Mouse (Mus musculus) spleen, adult 12 weeks (tissue): ENCODE results near the gene Acmsd.

Experiments used
- DNase-seq: peaks from one replicate; pipeline ENCODE4 v3.0.0; 2022; ENCODE audit warnings: low spot score

Acmsd gene

DNA sequence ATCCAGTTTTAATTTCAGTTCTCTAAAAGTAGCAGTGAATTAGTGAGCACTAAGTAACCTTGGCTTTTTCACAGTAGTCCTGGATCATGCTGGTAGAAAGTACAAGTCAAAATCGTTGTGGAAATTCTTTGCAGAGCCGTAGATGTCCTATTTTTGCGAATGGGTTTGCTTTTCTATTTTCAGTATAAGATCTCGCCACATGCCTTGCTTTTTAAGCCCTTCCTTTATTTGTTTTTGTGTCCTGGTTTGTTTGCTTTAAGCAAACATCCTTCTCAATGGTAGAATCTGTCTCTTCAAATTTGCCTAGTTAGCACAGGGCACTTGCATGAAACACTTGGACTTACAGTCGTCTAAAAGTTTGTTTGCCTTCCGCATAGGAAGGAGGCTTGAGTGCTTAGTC, 47.0 kb downstream of the Acmsd start:
- no peak for DNase-seq

DNA sequence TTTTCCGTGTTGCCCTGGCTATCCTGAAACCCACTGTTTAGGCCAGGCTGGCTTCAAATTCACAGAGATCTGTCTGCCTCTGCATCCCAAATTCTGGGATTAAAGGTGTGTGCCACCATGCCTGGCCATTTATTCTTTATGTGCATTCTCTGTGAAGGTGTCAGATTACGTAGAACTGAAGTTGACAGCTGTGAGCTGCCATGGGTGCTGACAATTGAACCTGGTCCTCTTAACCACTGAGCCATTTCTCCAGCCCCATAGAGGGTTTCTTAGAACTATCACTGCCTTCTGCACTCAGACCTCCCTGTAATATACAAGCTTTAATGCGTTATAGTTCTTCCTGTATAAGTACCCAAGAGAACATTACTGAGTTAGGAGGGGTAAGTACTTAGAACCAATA, 49.4 kb downstream of the Acmsd start:
- DNase-seq = no peak

DNA sequence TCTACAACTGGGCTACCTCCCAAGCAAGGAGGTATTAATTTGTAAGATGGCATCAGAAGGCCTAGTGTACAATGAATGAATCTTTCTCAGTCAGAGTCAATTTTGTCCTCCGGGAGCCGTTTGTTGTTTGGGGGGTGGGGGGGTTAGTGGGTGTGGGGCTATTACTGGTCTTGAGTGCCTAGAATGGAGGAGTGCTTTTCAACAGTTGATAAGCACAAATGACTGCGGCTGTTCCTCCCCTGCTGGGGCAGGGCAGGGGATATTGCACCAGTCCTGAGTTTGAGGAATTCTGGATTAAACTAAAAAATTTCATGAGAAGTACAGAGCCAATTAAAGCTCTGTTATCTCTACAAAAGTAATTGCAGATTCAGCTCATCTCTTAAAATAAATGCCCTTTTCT, 50.9 kb downstream of the Acmsd start:
- DNase-seq = no peak

DNA sequence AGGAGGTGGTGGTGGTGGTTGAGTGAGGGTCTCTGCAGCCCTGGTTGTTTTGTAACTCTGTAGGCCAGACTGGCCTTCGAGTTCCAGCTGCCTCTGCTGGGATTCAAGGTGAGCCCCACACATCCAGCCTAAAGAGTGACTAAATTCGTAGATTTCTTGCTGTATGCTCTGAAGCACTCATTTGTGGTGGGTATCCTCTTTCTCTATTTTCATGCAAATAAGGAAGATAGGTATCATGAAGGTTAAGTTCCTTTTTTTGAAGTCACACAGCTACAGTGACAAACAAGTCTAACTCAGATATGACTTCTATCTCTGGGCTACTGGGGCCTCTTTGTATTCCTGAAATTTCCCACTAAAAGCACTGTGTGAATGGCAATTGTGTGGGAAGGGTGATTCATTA, 51.6 kb downstream of the Acmsd start:
- DNase-seq = no peak

DNA sequence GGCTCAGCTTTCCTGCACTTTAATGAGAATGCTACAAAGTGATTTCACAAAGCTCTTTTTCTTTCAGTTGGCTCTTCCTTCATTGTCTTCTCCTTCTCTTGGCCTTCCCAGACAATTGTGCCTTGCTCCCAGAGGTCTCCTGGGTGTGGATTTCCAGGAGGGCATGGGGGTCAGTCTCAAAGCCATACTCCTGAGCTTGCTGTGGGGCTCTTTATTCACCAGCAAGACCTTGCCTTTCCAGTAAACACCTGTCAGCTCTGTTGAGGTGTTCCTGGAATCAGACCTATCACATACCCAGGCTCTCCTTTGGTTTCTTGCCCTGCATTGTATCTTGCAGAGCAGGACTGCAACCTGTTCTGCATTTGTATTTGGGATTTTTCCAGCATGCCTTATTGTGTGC, 54.6 kb downstream of the Acmsd start:
- DNase-seq = no peak

DNA sequence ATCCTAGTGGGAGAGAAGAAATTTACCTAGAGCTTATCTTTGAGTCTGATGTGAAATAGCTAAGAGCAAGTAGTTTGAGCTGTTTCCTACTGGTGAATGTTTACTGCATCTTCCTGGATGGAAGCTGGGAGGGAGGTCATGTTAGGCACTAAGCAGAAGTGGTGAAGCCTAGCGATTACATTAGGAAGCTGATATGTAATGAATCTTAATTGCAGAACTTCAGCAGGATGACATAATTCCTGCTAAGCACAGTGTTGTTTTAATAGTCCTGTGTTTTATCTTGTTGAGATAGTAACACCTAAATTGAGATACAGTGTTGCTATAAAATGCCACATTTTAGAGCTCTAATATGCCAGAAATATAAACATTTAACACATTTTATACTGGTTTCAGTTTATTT, 56.7 kb downstream of the Acmsd start:
- no peak for DNase-seq

DNA sequence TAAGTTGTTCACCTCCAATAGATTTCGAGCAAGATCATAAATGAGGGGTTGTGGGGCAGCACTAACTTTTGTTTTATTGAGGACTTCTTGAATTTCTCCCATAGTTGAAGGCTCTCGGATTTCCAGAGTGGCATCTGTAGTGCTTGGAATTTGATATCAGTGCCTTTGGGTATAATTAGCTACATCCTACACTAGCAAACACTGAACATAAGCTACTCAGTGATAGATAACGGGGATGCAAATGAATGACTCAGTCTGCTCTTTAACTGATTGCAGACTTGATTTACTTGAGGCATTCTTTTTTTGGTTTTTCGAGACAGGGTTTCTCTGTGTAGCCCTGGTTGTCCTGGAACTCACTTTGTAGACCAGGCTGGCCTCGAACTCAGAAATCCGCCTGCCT, 59.7 kb downstream of the Acmsd start:
- no peak for DNase-seq

DNA sequence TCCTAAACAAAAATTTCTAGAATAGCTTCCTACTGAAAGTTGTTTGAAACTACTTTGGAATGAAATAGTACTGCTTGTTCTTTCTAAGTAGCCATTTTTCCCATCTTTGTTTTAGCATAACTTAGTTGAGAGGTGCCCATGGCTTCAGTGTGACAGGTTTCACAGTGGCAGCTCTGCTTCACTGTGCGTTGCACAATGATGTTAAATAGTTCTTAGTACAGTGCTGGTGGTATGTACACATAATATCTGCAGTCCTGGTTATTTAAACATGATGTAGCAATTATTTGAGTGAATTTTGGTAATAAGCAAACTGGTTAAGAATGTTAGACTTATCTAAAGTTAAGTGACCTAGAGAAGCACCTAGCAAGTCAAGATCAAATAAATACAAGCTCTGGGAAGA, 64.2 kb downstream of the Acmsd start:
- DNase-seq = no peak

DNA sequence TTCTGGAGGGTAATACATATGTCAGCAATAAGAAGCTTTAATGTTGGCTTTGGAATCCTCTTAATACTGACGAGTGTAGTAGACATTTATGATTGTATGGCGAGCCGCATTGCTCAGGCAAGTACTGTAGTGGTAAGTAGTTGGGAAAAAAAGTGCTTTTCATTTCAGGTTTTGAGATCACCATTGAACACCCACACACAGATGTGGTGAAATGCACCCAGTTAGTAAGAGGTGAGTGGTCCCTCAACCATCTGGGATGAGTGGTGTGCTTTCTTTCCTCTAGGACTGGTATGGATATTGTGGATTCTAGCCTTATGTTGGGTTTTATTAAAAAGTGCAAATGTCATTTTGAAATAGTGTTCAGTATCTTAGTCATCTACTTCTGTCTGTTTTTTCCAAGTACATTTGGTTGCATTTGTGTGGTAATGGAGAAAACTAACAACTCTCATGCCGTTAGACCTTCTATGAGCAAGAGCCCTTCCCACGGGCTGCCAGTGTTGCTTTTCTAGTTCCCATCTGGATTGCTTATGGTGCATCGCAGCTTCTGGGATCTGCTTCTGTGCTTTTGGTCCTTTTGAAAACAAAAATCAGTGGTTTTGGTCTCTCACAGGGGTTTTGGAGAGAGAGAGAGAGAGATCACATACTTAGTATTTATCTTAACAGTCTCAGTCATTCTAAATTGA, 66.0 kb downstream of the Acmsd start:
- DNase-seq = no peak

DNA sequence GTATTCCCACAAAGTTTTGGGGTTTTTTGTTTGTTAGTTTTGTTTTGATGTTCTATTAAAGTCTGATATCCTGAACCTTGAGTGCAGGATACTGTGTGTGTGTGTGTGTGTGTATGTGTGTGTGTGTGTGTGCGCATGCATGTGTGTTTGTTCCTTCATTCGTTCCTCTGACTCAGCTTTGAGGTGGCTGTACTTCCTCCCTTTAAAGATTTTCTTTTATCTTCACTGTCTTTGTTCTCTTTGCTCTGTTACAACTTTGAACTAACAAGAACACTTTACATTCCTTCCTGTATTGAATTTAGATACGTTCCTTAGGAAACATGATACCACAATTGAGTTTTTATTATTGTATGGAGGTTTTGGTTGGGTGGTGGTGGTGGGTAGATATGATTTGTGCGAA, 67.1 kb downstream of the Acmsd start:
- DNase-seq = no peak

DNA sequence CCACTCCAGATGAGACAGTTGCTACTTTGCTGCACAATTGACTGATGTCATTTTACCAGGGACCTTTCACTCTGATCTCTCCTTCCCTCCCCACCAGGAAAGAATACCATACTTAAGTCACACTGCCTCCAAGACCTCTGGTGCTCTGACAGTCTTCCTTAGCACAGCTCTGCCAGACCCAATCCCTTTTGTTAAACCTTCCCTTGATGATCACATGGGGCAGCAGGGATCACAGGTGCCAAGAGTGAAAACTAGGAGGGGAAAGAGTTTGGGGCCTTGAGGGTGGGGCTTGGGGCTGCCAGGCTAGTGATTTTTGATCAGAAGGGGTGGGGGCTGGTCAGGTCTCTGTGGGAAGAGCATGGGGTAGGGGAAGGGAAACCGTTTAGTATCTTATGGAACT, 67.5 kb downstream of the Acmsd start:
- DNase-seq = no peak

DNA sequence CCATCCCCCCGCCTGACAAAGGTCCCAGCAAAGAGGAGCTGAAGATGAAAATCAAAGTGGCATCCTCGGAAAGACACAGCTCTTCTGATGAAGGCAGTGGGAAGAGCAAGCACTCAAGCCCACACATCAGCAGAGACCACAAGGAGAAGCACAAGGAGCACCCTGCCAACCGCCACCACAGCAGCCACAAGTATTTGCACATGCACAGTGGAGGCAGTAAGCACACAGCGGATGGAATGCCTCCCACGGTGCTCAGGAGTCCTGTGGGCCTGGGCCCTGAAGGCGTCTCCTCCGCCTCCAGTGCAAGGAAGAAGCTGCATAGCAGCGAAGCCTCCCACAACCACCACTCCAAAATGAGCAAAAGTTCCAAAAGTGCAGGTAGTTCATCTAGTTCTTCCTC, 73.7 kb downstream of the Acmsd start:
- DNase-seq = no peak

DNA sequence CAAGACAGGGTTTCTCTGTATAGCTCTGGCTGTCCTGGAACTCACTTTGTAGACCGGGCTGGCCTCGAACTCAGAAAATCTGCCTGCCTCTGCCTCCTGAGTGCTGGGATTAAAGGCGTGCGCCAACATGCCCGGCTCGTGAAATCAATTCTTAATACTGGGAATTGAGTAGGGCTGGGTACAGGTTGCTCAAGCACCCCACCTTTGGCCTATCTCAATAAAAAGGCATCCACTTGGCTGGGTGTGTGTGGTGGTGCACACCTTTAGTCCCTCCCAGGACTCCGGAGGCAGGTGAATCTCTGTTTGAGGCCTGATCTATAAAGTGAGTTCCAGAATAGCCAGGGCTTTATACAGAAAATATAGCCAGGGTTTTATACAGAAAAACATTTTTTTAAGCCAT, 79.5 kb downstream of the Acmsd start:
- no peak for DNase-seq

DNA sequence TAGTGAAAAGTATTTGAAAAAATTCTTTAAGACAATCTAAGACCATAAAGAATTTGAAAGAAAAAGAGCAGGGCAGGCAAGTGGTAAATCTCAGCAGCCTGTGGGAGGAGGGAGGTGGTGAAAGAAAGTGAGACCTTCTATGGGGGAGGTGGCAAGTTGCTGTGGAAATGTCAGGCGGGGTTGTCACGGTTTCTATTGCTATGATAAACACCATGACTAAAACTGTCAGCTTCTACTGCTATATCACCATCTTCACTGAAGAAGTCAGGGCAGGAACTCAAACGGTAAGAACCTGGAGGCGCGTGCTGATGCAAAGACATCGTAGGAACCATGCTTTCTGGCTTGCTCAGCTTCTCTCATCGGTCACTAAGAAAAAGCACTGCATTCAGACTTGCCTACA, 83.7 kb downstream of the Acmsd start:
- DNase-seq = no peak

DNA sequence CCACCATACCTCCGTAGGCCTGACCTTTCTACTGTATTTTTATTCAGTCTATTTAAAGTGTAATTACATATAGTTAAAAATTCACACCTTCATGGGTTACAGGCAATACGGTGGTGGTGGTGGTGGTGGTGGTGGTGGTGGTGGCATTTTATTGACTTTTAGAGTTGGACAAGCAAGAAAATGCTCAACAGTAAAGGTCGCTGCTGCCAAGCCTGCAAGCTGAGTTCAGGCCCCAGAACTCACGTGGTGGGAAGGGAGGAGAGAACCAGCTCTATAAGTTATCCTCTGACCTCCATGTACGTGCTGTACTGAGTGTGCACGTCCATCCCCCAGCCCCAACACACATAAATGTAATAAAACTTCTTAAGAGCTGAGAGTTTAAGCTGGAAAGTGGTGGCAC, 87.2 kb downstream of the Acmsd start:
- no peak for DNase-seq
